Mouse (Mus musculus) liver, embryonic 14.5 days (tissue): ENCODE measurements at regions not wholly inside any gene's neighbourhood (a gene's known extent, or its start where the extent isn't known, plus 50 kb on each side); places are given as distances from the start of the nearest gene placed in this dataset.

ENCODE experiments used
- CTCF ChIP-seq: IDR thresholded peaks from 2 replicates; pipeline ENCODE4 v1.5.1; 2016; ENCODE audit warnings: antibody characterized with exemption, low read depth, control low read depth
- EP300 ChIP-seq: IDR thresholded peaks from 2 replicates; pipeline ENCODE4 v1.6.1; 2016; ENCODE audit warnings: antibody characterized with exemption, low read depth

DNA sequence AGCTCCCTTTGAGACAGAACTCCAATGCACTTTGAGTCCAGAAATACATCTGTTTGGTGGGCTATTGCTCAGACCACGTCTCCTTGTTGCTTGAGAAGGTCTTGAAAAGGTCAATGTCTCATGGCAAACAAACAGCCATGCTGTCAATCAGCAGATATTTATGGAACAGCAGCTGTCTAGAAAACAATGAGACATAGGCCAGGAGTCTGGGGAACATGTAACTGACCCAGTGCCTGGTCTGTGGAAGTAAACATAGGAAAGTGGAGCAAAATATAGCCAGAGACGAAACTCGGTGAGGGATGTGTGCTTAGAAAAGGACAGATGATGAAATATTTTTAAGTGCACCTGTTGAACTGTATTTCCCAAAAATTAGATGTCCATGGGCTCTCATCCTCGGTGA lies 241.1 kb upstream of the Mon1b start:
- TF ChIP-seq CTCF (no peak), EP300 (no peak)
